ENCODE assay signal across 8 mouse cellular contexts in genomic region chr2:121415103-121415502, GRCm38 (mm10). TPM values are rescaled to one million over a fixed set of nuclear protein-coding genes. Genes with fewer than 3 reads are reported as not detected.
DNase-seq lines count a peak whose midpoint lies in the region; ATAC-seq and TF ChIP-seq lines count a peak whose summit lies in the region.

No protein-coding gene starts in this region.

- no peaks in the 10 kb centered on the region for H3K27me3 ChIP-seq in heart, embryonic 15.5 days
- H3K27me3 ChIP-seq in hindbrain, postnatal 0 days (ENCODE audit: insufficient read depth, low read length) = no peaks in the 10 kb centered on the region
- no peaks in the 10 kb centered on the region for H3K27me3 ChIP-seq in midbrain, embryonic 15.5 days (replicated peaks)

- H3K27ac ChIP-seq in heart, embryonic 15.5 days = no peak overlapping the region
- no peak overlapping the region for H3K27ac ChIP-seq in cortical plate, adult 2 months (ENCODE audit: insufficient read depth, low read length)
- no peak overlapping the region for H3K27ac ChIP-seq in hindbrain, postnatal 0 days
- H3K27ac ChIP-seq in midbrain, embryonic 15.5 days = no peak overlapping the region

- peaks cover 20% of the 10 kb centered on the region for H3K4me1 ChIP-seq in heart, embryonic 15.5 days (replicated peaks)
- H3K4me1 ChIP-seq in cortical plate, adult 2 months (ENCODE audit: control insufficient read depth, insufficient read depth, low read length) = peaks cover 3% of the 10 kb centered on the region; the same call in 1 of the 2 replicates
- peaks cover 11% of the 10 kb centered on the region; the same call in 1 of the 2 replicates for H3K4me1 ChIP-seq in hindbrain, postnatal 0 days (ENCODE audit: insufficient read depth, low read length)
- H3K4me1 ChIP-seq in midbrain, embryonic 15.5 days = peaks cover 31% of the 10 kb centered on the region

- peak overlapping the region; percentile 100 for H3K4me3 ChIP-seq in heart, embryonic 15.5 days
- peak overlapping the region; percentile 93; the same call in 1 of the 2 replicates for H3K4me3 ChIP-seq in cortical plate, adult 2 months (ENCODE audit: insufficient read depth, low read length)
- H3K4me3 ChIP-seq in hindbrain, postnatal 0 days (ENCODE audit: low read length) = peak overlapping the region; percentile 72
- H3K4me3 ChIP-seq in midbrain, embryonic 15.5 days = peak overlapping the region; percentile 90

- H3K9me3 ChIP-seq in heart, embryonic 15.5 days (replicated peaks) = no peaks in the 10 kb centered on the region
- H3K9me3 ChIP-seq in hindbrain, postnatal 0 days (ENCODE audit: low read length) = no peaks in the 10 kb centered on the region
- H3K9me3 ChIP-seq in midbrain, embryonic 15.5 days = no peaks in the 10 kb centered on the region

- ATAC-seq in heart, embryonic 15.5 days (replicated peaks; ENCODE audit: insufficient number of reproducible peaks, insufficient read depth, low FRiP score, low read depth) = no peak
- no peak for ATAC-seq in hindbrain, postnatal 0 days
- no peak for ATAC-seq in midbrain, embryonic 15.5 days (replicated peaks)

- no peak for DNase-seq in heart, adult 8-10 months (ENCODE audit: low spot score)
- no peak for DNase-seq in hindbrain, postnatal 0 days (ENCODE audit: low spot score)
- DNase-seq in urinary bladder, postnatal 25 days (ENCODE audit: low spot score) = no peak
- no peak for DNase-seq in frontal cortex, postnatal 36 days (ENCODE audit: low spot score in 2 of 2)
- DNase-seq in urinary bladder, postnatal 36 days (ENCODE audit: low spot score in 2 of 2) = no peak

- peaks cover 17% of the 10 kb centered on the region for H3K36me3 ChIP-seq in heart, embryonic 15.5 days
- H3K36me3 ChIP-seq in hindbrain, postnatal 0 days (ENCODE audit: insufficient read depth, low read length) = peaks cover 7% of the 10 kb centered on the region; the same call in 1 of the 2 replicates
- no peaks in the 10 kb centered on the region; the same call in 1 of the 2 replicates for H3K36me3 ChIP-seq in midbrain, embryonic 15.5 days (replicated peaks)

- H3K4me2 ChIP-seq in heart, embryonic 15.5 days = peak overlapping the region; percentile 72
- peak overlapping the region; percentile 59 for H3K4me2 ChIP-seq in hindbrain, postnatal 0 days (ENCODE audit: low read depth, low read length)
- peak overlapping the region; percentile 66 for H3K4me2 ChIP-seq in midbrain, embryonic 15.5 days

- H3K9ac ChIP-seq in heart, embryonic 15.5 days = peak overlapping the region; percentile 100; the same call in 1 of the 2 replicates
- H3K9ac ChIP-seq in hindbrain, postnatal 0 days (replicated peaks; ENCODE audit: low read length) = peak overlapping the region; percentile 9
- peak overlapping the region; percentile 90; the same call in 1 of the 2 replicates for H3K9ac ChIP-seq in midbrain, embryonic 15.5 days

- no peak for TF ChIP-seq CTCF in cortical plate, adult 2 months (IDR thresholded peaks at IDR 0.05; ENCODE audit: extremely low read depth, insufficient read depth, low read length)
- TF ChIP-seq CTCF in hindbrain, postnatal 0 days (IDR thresholded peaks at IDR 0.05; ENCODE audit: low read depth) = no peak

- no peak for TF ChIP-seq POLR2A in cortical plate, adult 2 months (IDR thresholded peaks at IDR 0.05; ENCODE audit: extremely low read depth, insufficient read depth, low read length)

- WGBS in heart, embryonic 15.5 days = 29% methylated on average over 3 of the region's 3 CpGs
- 63% methylated on average over 3 of the region's 3 CpGs for WGBS in hindbrain, postnatal 0 days
- 58% methylated on average over 3 of the region's 3 CpGs for WGBS in midbrain, embryonic 15.5 days

RNA-seq across cellular contexts. Expression of gene Catsper2, which starts 1.5 kb away (rescaled TPM):
- polyA plus RNA-seq in heart, embryonic 15.5 days (2015; fragmentation: Nextera tagmentation; extraction: Ambion mirVana) = 2.0 and 2.5 TPM in 2 replicates
- total RNA-seq in heart, adult 8-10 months (2022) = 1 to 10 TPM; 2.9 to 4.7 (median 3.2) TPM
- 7.0 and 7.4 TPM in 2 replicates for polyA plus RNA-seq in cortical plate, adult 2 months (2012; rRNA removed)
- total RNA-seq in hindbrain, postnatal 0 days (2014; rRNA removed) = 2.1 and 3.3 TPM in 2 replicates
- polyA plus RNA-seq in hindbrain, postnatal 0 days (2015; fragmentation: Nextera tagmentation; extraction: Ambion mirVana) = 4.3 and 4.9 TPM in 2 replicates
- 5.9 and 7.0 TPM in 2 replicates for polyA plus RNA-seq in midbrain, embryonic 15.5 days (2015; fragmentation: Nextera tagmentation; extraction: Ambion mirVana)

RNA-seq across cellular contexts. Expression of gene Pdia3, which starts 1.5 kb away (rescaled TPM):
- 441 and 490 TPM in 2 replicates for polyA plus RNA-seq in heart, embryonic 15.5 days (2015; fragmentation: Nextera tagmentation; extraction: Ambion mirVana)
- 100 to 1,000 TPM; 104 to 129 (median 126) TPM for total RNA-seq in heart, adult 8-10 months (2022)
- polyA plus RNA-seq in cortical plate, adult 2 months (2012; rRNA removed) = 99.2 and 106 TPM in 2 replicates
- total RNA-seq in hindbrain, postnatal 0 days (2014; rRNA removed) = 47.4 and 56.8 TPM in 2 replicates
- 291 and 296 TPM in 2 replicates for polyA plus RNA-seq in hindbrain, postnatal 0 days (2015; fragmentation: Nextera tagmentation; extraction: Ambion mirVana)
- 351 and 354 TPM in 2 replicates for polyA plus RNA-seq in midbrain, embryonic 15.5 days (2015; fragmentation: Nextera tagmentation; extraction: Ambion mirVana)

RNA-seq across cellular contexts. Expression of gene Strc, which starts 28.1 kb away (rescaled TPM):
- not detected in 2 replicates for polyA plus RNA-seq in heart, embryonic 15.5 days (2015; fragmentation: Nextera tagmentation; extraction: Ambion mirVana)
- total RNA-seq in heart, adult 8-10 months (2022) = under 1 TPM in 1 of 4 experiments, not detected in 3; 0.09 TPM
- polyA plus RNA-seq in cortical plate, adult 2 months (2012; rRNA removed) = 0.17 and 0.30 TPM in 2 replicates
- 0.07 TPM in 1 of 2 replicates, not detected in the other for total RNA-seq in hindbrain, postnatal 0 days (2014; rRNA removed)
- polyA plus RNA-seq in hindbrain, postnatal 0 days (2015; fragmentation: Nextera tagmentation; extraction: Ambion mirVana) = 0.03 TPM in 1 of 2 replicates, not detected in the other
- not detected in 2 replicates for polyA plus RNA-seq in midbrain, embryonic 15.5 days (2015; fragmentation: Nextera tagmentation; extraction: Ambion mirVana)

RNA-seq across cellular contexts. Expression of gene Ell3, which starts 29.0 kb away (rescaled TPM):
- polyA plus RNA-seq in heart, embryonic 15.5 days (2015; fragmentation: Nextera tagmentation; extraction: Ambion mirVana) = 1.00 and 1.6 TPM in 2 replicates
- under 1 TPM in 1 of 4 experiments, not detected in 3; 0.34 TPM for total RNA-seq in heart, adult 8-10 months (2022)
- 0.06 and 0.08 TPM in 2 replicates for polyA plus RNA-seq in cortical plate, adult 2 months (2012; rRNA removed)
- 0.58 TPM in 1 of 2 replicates, not detected in the other for total RNA-seq in hindbrain, postnatal 0 days (2014; rRNA removed)
- 1.4 and 1.7 TPM in 2 replicates for polyA plus RNA-seq in hindbrain, postnatal 0 days (2015; fragmentation: Nextera tagmentation; extraction: Ambion mirVana)
- 2.2 and 3.0 TPM in 2 replicates for polyA plus RNA-seq in midbrain, embryonic 15.5 days (2015; fragmentation: Nextera tagmentation; extraction: Ambion mirVana)

RNA-seq across cellular contexts. Expression of gene Serf2, which starts 33.9 kb away (rescaled TPM):
- polyA plus RNA-seq in heart, embryonic 15.5 days (2015; fragmentation: Nextera tagmentation; extraction: Ambion mirVana) = 466 and 549 TPM in 2 replicates
- 100 to 1,000 TPM; 360 to 469 (median 411) TPM for total RNA-seq in heart, adult 8-10 months (2022)
- polyA plus RNA-seq in cortical plate, adult 2 months (2012; rRNA removed) = 313 and 355 TPM in 2 replicates
- total RNA-seq in hindbrain, postnatal 0 days (2014; rRNA removed) = 420 and 667 TPM in 2 replicates
- polyA plus RNA-seq in hindbrain, postnatal 0 days (2015; fragmentation: Nextera tagmentation; extraction: Ambion mirVana) = 306 and 336 TPM in 2 replicates
- polyA plus RNA-seq in midbrain, embryonic 15.5 days (2015; fragmentation: Nextera tagmentation; extraction: Ambion mirVana) = 267 and 285 TPM in 2 replicates

Comparison
In these comparisons a context has a peak if more than half of its experiments do, and no peak if none do; other contexts are left out.
1. H3K9ac ChIP-seq: peak in every context shown above with its lines; median percentile 100 in heart, embryonic 15.5 days; 90 in midbrain, embryonic 15.5 days; 9 in hindbrain, postnatal 0 days.